Mouse (Mus musculus): ENCODE measurements around the gene Cmtm6.

The Cmtm6 gene

DNA sequence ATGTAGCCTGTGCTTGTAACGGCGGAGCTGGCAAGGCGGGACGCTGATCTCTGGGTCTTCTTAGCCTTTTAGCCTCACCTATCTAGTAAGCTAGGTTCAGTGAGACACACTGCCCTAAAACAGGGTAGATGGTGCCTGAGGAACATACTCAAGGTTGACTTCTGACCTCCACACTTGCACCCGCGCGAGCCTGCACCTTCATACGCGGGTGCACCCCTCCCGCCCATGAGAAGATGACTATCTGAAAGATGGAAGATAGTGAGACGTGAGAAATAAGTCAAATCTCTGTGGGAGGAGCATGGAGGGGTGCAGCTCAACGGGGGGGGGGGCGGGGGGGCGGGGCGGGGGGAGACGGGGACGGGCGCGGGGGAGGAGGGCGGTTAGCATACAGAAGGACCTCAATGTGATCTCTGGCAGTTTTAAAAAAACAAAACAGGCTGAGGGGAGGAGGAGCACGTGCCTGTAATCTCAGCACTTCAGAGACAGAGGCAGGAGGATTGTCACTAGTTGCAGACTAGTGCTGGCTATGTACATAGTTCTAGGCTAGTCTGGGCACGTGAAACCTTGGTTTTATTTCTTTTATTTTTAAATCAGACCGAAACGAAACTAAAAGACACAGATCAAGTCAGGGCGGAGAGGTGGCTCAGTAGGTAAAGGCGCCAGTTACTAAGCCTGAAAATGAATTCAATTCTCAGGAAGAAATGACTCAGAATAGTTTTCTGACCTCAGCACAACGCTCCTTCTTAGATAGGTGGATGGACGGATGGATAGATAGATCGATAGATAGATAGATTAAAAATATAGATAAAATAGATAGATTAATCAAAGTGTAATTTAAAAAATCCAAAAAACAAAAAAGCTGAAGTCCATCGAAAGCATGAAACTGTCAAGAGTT lies 758 bp upstream of the Cmtm6 start:
- no peak for DNase-seq (ENCODE audit: low spot score in 2 of 2)

DNA sequence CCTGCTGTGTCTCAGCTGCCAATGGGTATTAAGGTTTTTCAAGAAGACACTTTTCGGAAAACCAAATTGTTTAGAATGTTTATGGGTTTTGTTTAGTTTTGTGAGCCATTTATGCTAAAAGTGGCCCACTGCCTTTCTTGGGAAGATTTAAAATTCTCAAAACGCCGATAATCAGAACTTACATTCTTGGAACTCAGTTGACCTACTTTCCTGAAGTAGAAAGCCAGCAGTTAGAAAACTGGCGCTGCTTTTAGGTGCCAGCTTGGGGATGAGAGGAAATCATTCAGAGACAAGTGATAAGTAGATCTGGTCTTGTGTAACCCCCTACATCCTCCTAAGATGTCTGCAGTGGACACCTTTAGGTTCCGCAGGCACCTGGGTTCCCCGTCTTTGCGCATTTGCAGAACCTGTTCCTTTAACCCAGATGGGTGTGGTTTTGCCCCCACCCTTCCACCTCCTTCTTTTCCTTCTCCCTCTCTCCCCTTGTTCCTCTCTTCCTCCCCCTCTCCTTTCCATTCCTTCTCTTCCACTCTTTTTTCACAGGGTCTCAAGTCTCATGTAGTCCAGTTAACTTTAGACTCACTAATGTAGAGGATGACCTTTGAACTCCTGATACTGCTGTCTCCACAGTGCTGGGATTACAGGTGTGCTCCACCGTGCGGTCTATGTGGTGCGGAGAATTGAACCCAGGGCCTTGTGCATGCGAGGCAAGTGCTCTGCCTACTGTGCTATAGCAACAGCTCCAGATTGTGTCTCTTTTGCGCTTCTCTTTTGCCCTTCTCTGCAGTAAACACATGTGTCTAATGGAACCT lies 1.2 kb downstream of the Cmtm6 start:
- DNase-seq (ENCODE audit: low spot score in 2 of 2), result no peak

DNA sequence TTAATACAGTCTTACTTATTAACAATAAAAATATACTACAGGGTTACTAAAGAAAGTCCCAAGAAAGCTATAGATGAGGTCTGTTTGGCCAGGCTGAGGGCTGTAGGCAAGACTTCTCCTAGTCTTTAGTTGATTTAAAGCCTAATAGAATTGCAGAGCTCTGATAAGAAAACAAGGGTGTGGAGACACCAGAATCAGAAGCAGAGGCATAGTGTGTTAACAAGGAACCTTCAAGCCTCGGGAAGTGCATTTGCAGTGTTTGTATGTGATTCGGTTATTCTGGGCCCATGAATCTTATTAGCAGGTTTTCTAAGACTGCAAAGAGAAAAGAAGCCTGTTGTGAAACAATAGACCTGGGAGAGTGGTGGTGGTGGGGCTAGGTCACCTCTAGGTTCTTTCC lies 2.3 kb downstream of the Cmtm6 start:
- DNase-seq (ENCODE audit: low spot score in 2 of 2), result no peak

DNA sequence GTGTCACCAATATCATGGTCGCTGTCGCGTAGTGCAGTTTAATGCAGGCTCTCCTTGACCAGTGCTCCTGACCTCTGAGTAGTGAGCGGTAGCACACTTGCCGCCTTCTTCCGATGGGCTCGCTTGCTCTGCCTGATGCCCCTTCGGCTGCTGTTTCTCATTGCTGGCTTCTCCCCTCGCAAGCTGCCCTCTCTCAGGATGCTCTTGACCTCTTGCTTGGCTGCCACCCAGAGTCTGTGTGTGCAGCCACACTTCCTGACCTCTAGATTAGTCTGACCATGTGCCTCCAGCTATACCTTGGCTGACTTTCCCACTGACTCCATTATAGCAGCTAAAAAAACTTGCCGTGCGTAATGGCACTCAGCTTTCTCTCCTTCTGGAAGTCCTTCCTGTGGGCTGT lies 5.5 kb downstream of the Cmtm6 start:
- no peak for DNase-seq (ENCODE audit: low spot score in 2 of 2)

DNA sequence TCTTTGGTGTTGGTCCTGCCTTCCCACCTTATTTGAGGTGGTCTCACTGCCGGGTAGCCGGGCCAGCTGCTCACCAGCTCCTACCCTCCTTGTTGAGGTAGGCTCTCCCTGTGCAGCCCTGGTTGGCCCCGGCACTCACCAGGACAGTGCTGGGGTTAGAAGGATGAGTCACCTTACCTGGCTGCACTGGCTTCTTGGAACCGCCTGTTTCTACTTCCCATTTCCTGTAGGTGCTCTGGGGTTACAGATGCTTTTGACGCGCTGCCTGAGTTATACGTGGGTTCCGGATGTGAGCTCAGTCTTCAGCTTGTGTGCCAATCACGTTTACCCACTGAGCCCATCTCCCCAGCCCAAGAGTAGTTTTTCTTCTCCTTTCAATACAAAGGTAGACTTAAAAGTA lies 9.4 kb downstream of the Cmtm6 start:
- DNase-seq (ENCODE audit: low spot score in 2 of 2), result no peak

DNA sequence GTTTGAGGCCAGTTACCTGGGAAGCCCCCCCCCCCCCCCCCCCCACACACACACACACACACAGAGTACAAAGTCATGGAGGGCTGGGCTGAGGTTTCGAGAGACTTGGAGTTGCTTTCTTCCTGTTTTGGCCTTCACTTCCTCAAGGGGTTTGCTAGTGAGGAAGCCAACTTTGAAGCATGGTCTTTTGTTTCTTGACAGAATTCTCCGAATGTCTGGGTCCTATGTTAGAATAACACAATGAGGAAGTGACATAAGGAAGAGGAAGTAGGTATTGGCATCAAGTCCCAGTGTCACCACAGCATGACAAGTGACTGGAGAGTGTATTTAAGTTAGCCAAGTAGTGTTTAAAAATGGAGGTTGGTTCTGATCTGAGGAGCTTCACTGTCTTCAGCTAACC lies 11.8 kb downstream of the Cmtm6 start:
- no peak for DNase-seq (ENCODE audit: low spot score in 2 of 2)

DNA sequence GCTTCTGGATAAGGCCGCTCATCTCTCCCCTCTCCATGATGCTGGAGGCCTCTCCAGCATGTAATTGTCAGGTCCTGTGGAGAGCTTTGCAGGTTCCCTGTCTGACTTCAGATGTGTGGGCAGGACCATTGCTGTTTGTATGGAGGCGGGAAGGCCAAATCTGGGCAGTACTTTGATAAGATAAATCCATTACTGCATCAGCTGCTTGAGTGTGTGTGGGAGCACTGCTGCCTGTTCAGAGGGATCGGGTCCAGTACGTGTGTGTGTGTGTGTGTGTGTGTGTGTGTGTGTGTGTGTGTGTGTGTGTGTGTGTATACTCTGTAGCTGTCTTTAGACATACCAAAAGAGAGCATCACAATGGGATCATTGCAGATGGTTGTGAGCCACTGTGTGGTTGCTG lies 14.2 kb downstream of the Cmtm6 start:
- DNase-seq (ENCODE audit: low spot score in 2 of 2), result no peak

DNA sequence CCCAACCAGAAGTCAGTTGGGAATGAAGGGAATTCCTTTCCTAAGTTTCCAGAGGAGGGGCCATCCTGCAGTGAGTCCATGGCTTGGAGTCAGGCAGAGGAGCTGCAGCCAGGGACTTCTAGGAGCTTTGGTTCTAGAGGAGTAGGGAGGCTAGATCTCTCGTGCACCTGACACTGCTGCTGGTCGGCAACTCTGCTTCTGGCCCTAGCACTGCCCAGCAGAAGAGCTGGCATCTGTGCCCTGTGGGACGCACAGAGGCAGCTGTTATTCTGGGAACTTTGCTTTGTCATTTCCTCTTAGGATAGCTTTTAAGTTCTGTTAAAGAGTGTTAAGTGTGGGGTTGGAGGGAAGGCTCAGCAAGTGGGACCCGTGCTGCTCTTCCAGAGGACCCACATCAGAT lies 14.7 kb downstream of the Cmtm6 start:
- DNase-seq (ENCODE audit: low spot score in 2 of 2), result no peak

DNA sequence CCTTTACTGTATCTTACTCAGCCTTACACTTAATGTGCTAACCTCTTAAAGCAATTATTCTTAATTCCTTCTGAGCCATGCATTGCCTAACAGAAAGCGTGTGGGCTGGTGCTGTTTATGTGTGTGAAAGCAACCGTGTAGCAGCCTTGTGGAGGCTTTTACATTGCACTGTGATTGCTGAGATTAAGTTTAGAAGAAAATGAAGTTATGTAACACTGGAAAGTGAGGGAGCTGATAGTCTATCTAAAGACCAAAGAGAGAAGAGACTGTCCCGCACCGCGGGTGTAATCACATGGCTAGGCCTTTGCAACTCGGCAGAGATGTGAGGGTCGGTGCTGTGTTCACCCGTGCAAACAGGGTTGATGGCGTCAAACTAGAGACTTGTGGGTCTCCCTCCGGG lies 16.1 kb downstream of the Cmtm6 start:
- DNase-seq (ENCODE audit: low spot score in 2 of 2), result no peak

DNA sequence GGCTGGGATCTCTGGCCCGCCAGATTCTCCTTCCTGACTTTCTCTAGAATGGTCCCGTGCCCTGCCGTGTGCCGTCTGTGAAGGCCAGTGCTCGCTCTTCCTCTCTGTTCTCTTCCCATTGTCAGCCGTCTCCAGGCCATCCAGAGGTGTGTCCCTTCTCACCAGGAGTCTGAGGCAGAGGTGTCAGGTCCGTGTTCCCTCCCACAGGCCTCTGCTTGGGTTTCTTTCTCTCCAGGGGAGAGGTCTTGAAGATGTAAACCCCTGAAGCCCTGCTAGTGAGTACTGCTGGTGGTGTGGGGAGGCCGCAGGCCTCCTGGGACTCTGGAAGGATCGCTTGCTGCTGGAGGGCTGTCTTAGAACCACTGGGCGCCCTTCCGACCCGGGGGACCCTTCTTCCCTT lies 16.6 kb downstream of the Cmtm6 start:
- no peak for DNase-seq (ENCODE audit: low spot score in 2 of 2)

DNA sequence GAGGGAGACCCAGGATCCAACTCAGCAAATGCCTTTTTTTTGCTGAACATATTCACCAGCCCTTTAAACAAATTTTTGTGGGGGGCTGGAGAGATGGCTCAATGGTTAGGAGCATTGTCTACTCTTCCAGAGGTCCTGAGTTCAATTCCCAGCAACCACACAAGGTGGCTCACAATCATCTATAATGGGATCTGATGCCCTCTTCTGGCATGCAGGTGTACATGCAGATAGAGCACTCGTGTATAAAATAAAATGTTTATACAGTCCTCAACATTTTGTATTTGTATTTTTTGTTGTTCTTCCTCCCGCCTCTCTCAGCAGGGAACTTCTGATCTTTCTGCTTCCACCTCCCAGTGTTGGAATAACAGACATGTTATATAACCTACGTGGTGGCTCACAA lies 20.7 kb downstream of the Cmtm6 start:
- no peak for DNase-seq (ENCODE audit: low spot score in 2 of 2)

DNA sequence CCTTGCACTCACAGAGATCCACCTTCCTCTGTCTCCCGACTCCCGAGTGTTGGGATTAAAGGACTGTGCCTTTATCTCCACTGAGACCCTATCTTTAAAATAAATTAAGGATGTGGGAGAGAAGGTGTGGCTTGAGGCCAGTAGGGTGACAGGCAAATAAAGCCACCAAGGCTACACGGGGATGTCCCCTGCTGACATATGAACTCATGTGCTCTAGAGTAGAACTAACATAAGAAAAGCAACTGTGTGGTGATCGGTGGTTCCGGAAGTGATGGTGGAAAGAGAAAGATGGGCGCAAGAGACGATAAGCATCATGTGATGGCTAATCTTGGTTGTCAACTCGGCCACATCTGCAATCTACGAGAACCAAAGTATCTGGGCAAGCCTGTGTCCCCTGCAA lies 21.4 kb downstream of the Cmtm6 start:
- no peak for DNase-seq (ENCODE audit: low spot score in 2 of 2)

DNA sequence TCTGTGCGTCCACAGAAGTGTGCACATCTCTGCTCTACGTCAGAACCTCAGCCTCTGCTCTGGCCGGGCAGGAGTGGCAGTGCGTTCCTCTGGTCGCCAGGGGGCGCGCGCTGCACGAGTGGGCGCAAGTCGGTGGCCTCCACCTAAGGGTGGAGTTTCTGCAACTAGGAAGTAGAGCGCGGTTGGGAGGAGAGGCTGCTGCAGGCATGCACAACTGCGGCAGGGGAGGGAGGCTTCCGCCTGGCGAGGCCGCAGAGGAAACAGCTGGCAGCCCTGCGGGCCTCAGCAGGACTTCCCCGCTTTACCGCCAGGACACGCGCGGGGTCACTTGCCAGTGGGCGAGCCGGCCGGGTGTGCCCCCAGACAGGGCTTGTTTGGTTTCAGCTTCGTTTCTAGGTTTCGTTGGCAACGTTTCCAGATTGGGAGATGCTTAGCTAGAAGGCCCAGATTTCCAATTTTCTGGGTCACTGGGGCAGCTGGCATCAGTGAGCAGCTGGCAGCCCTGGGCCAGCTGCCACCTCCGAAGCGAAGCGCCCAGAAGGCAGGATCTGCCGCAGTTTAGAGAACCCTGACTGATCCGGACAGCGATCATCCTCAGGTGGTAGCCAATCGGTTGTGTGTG lies 22.1 kb downstream of the Cmtm6 start:
- DNase-seq (ENCODE audit: low spot score in 2 of 2), result peak; percentile 89 to 93

DNA sequence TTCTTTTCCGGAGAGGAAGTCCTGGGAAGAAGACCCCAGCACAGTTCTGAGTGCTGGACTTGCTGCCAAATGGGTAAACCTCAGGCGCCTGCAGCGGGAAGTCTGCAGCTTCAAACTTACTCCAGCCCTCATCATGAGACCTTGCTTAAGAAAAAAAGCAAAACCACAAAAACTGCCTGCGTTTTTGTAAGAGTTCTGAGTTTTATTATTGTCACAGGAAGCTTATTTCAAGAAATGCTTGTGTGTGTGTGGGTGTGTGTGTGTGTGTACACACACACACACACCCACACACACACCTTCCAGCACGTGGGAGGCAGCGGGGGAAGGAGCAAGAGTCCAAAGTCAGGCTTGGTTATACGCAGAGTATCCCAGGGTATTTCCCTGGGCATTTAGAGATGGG lies 27.4 kb downstream of the Cmtm6 start:
- no peak for DNase-seq (ENCODE audit: low spot score in 2 of 2)

DNA sequence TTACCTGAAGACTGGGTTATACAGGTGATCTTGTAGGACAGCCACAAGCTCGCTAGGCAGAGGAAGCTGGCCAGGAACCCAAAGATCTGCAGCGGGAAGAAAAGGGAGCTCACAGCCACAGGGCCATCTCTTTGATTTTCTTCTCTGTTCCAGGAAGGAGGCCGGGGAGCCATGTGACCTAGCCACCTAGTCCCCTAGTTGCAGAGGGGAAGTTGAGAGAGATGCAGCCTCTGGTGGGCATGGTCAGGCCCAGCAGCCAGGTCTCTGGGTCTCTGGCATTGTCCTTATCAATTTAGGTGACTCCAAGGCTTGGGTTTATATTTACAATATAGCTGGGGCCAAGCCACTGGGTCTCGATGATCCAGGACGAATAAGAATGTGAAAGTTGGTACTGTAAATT lies 27.9 kb downstream of the Cmtm6 start:
- DNase-seq (ENCODE audit: low spot score in 2 of 2), result no peak

DNA sequence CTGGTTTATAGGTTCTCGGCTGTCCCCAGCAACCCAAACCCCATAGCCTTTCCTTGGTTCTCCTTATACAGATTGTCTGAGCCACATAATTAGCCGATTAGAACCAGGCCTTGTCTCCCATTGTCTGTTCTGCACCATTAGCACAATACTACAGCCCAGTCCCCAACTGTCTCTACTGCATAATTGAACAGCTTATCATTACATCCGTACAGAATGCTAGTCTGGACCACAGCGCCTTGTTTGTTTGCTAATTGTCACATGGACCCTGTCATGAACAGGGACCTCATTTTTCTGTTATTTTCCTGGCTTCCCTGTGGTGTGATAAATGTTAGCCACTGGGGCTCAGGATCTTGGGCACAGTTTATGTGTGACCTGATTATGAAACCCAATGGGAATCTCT lies 29.0 kb downstream of the Cmtm6 start:
- no peak for DNase-seq (ENCODE audit: low spot score in 2 of 2)

DNA sequence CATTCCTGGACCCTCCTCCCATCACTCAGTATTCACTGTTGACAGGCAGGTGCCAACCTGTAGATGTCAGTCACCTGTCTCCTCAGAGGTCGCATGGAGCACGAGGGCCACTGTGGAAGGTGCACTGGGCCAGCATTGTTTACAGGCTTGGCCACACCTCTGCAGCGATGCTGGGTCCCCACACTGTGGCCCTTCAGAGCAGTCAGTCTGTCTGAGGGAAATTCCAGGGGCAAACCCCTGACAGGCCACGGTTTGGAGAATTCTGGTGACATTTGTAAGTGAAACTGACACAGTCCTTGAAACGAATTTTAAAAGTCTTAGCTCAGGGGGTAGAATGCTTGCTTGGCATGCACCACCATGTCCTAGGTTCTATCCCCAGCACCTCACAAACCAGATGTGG lies 29.4 kb downstream of the Cmtm6 start:
- DNase-seq (ENCODE audit: low spot score in 2 of 2), result no peak

DNA sequence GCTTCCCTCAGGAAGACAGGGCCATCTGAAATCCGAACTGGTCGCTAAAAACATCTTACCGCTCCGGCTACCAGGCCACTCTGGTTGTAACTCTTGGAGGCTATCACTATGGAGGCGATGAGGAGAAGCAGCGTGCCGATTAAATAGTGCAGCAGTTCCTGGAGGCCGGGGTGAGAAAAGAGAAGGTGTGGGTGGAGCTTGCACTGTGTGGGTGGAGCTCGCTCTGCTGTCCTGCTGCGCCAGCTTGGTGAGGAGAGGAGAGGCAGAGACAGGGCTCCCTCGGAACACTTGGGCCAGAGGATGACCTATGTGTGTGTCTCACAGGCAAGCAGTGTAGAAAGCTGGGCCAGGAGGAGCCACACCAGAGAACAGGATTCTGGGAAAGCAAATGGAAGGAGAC lies 30.9 kb downstream of the Cmtm6 start:
- no peak for DNase-seq (ENCODE audit: low spot score in 2 of 2)

DNA sequence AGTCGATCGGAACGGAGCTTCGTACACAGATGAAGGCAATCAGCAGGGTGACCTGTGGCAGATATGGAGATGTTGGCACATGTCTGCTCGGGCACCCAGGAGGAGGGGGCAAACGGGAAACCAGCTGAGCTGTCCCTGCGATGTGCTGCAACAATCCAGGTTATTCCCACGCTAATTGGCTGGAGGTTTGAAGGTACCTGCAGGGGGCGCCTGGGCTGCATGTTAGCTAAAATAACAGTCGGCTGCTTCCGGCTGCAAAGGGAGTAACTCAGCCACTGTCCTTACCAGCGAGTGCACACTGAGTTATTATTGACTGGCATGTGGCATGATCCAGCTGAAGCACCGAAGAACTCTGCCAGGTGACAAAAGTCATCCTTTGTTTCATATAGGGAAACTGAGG lies 32.4 kb downstream of the Cmtm6 start:
- DNase-seq (ENCODE audit: low spot score in 2 of 2), result no peak

DNA sequence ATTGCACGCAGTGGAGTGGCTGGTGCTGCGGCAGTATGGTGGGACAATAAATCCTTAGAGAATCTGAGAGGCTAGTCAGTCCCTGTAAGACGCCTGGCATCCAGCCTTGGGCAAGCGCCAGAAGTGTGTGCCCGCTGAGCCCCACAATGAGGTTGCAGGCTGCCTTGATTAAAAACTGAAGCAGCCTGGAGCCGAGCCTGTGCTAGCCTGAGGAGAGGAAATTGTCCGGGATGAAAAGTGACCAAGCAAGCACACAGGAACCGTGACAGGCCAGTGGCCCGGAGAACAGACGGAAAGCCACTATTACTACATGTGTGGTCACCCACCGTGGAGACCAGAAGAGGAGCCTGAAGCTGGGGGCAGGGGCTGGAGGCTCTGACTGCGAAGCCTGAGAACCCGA lies 36.1 kb downstream of the Cmtm6 start:
- no peak for DNase-seq (ENCODE audit: low spot score in 2 of 2)

DNA sequence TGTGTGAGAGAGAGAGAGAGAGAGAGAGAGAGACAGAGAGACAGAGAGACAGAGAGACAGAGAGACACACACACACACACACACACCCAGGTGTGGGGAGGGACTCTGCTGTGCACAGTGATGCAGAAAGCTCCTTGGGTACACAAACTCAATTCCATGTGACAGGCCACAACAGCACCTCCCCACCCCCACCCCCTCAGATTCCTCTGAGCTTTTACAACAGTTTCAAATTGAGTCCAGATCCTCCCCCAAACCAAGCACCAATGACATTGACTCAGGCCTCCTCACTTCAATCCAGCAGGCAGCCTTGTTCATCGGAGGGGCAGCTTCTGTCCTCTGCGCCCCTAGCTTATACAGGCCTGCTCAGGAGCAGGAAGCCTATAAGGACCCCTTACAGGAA lies 36.6 kb downstream of the Cmtm6 start:
- no peak for DNase-seq (ENCODE audit: low spot score in 2 of 2)

DNA sequence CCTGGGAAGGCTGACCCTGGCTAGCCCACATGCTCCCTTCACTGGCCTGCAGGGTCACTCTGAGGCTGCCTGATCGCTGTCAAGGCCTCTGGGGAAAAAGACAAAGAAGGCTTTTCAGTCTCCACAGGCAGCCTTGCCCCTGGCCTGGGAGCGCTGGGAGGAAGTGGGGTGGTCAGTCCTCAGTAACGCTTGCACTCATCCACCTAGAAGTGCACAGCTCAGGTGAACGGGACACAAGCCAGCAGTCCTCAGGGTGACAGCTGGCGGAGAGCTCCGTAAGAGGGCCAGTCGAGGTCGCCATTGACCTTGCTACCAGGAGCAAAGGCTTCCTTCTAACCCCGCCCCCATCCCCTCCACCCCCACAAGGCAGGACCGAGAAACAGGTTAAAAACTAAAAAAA lies 37.1 kb downstream of the Cmtm6 start:
- no peak for DNase-seq (ENCODE audit: low spot score in 2 of 2)

DNA sequence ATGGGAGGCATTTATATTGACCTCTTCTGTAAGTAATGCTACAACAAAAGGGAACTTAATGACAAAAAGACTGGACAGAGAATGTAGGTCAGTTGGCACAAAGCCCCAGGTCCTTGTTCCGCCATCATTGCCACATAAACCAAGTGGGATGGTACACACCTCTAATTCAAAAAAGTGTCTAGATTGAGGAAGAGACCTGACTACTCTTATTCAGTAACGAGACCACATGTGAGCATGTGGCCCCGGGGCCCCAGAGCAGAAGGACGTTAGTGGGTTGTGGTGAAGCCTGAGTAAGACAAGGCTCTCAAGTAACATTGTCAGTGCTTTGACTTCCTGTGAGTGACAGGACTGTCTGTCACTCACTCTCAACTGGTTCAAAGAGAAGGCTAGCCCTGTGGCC lies 39.3 kb downstream of the Cmtm6 start:
- DNase-seq (ENCODE audit: low spot score in 2 of 2), result no peak
